Mouse (Mus musculus) adrenal gland, postnatal 0 days (tissue): ENCODE results near the gene 0610030E20Rik. TPM values are rescaled to one million over a fixed set of nuclear protein-coding genes. Genes with fewer than 3 reads are reported as not detected.

Experiments used
- polyA plus RNA-seq: library from polyadenylated mRNA; unstranded; fragments of >200 nt; fragmentation: Nextera tagmentation; extraction: Ambion mirVana; gene quantifications from 2 replicates; pipeline ENCODE4 v1.2.1, GENCODE M21; 2015

0610030E20Rik gene
- polyA plus RNA-seq = 15.5 and 22.8 TPM in 2 replicates

GRCm38 (mm10) chr6:72347166-72347941 is at the start of gene 0610030E20Rik:
TSS of gene 0610030E20Rik (plus strand) at chr6:72347317.

GRCm38 (mm10) chr6:72345074-72345567 is 2.0 kb upstream of the 0610030E20Rik start, which contains the start of gene Usp39:
TSS of gene Usp39 (minus strand) at chr6:72345184.

GRCm38 (mm10) chr6:72355066-72355911 is 8.2 kb downstream of the 0610030E20Rik start, which contains the start of gene Tmem150a:
TSS of gene Tmem150a (plus strand) at chr6:72355447.

GRCm38 (mm10) chr6:72366844-72367443 is 19.8 kb downstream of the 0610030E20Rik start, which contains the start of gene Rnf181:
TSS of gene Rnf181 (minus strand) at chr6:72366956.

GRCm38 (mm10) chr6:72380131-72380770 is 33.1 kb downstream of the 0610030E20Rik start, which contains the start of gene Vamp5:
TSS of gene Vamp5 (minus strand) at chr6:72380468.

GRCm38 (mm10) chr6:72389941-72390771 is 43.0 kb downstream of the 0610030E20Rik start, which contains the start of gene Vamp8:
TSS of gene Vamp8 (minus strand) at chr6:72390703.

Other genes starting within 250 kb of the 0610030E20Rik start
- 60.5 and 126 TPM in 2 replicates for gene St3gal5, start 249.7 kb upstream of the 0610030E20Rik start, polyA plus RNA-seq
- gene Atoh8, start 111.7 kb upstream of the 0610030E20Rik start, polyA plus RNA-seq = 3.5 and 5.3 TPM in 2 replicates
- 1.5 and 1.7 TPM in 2 replicates for gene Sftpb, start 42.7 kb upstream of the 0610030E20Rik start, polyA plus RNA-seq
- gene Usp39, start 2.1 kb upstream of the 0610030E20Rik start, polyA plus RNA-seq = 22.1 and 29.7 TPM in 2 replicates
- 14.2 and 17.5 TPM in 2 replicates for gene Tmem150a, start 8.1 kb downstream of the 0610030E20Rik start, polyA plus RNA-seq
- gene Rnf181, start 19.6 kb downstream of the 0610030E20Rik start, polyA plus RNA-seq = 235 and 553 TPM in 2 replicates
- gene Vamp5, start 33.2 kb downstream of the 0610030E20Rik start, polyA plus RNA-seq = 69.2 and 73.9 TPM in 2 replicates
- 239 and 264 TPM in 2 replicates for gene Vamp8, start 43.4 kb downstream of the 0610030E20Rik start, polyA plus RNA-seq
- gene Ggcx, start 67.0 kb downstream of the 0610030E20Rik start, polyA plus RNA-seq = 13.8 and 27.7 TPM in 2 replicates
- 168 and 223 TPM in 2 replicates for gene Mat2a, start 92.2 kb downstream of the 0610030E20Rik start, polyA plus RNA-seq
- gene Sh2d6, start 174.4 kb downstream of the 0610030E20Rik start, polyA plus RNA-seq = 0.40 and 0.41 TPM in 2 replicates
- gene Capg, start 197.1 kb downstream of the 0610030E20Rik start, polyA plus RNA-seq = 136 and 161 TPM in 2 replicates